Mouse (Mus musculus) CH12.LX (cell line): Measurements from ENCODE around the gene Foxo4. TPM values are rescaled to one million over a fixed set of nuclear protein-coding genes. Genes with fewer than 3 reads are reported as not detected.
A peak's percentile ranks its signal among the peaks of the same experiment; 100 is the strongest.

Source experiments
- DNase-seq: peaks from one replicate; pipeline ENCODE4 v3.0.0-alpha.2; 2013; ENCODE audit errors: extremely low read depth
- H3K27ac ChIP-seq: 2 replicates; pipeline ENCODE4 v1.5.1; 2012; ENCODE audit warnings: low read depth, mild to moderate bottlenecking, control low read depth, moderate library complexity; ENCODE audit not compliant: insufficient read depth
- H3K27me3 ChIP-seq: replicated peaks from 2 replicates; pipeline ENCODE3; 2012; ENCODE audit warnings: inconsistent platforms
- H3K36me3 ChIP-seq, 2 experiments: replicated peaks in 1 of 2; 2 replicates each; pipeline versions ENCODE3 to v1.6.1; 2012; ENCODE audit warnings: inconsistent platforms in 1 of 2, low read length in 1 of 2, mild to moderate bottlenecking in 1 of 2, mixed read lengths in 1 of 2, moderate library complexity in 1 of 2; ENCODE audit not compliant: control insufficient read depth in 1 of 2, insufficient read depth in 1 of 2
- H3K4me1 ChIP-seq, 2 experiments: 2 replicates each; pipeline ENCODE4 v1.6.1; 2012; ENCODE audit warnings: inconsistent platforms in 1 of 2, moderate library complexity in 1 of 2; ENCODE audit not compliant: insufficient read depth in 2 of 2, control insufficient read depth in 1 of 2
- H3K4me2 ChIP-seq: 2 replicates; pipeline ENCODE4 v1.6.1; 2012; ENCODE audit warnings: low read depth, mild to moderate bottlenecking, control low read depth; ENCODE audit not compliant: poor library complexity, insufficient read depth, severe bottlenecking
- H3K4me3 ChIP-seq, 3 experiments: fragments of 150-350 bp in 1 of 3; sonication (generic) in 1 of 3; replicated peaks in 1 of 3; 2 replicates each; pipeline versions ENCODE3 to v1.5.1; 2011 to 2012; ENCODE audit warnings: low read depth in 2 of 3, low read length in 2 of 3, mild to moderate bottlenecking in 2 of 3, moderate library complexity in 2 of 3, control low read depth in 1 of 3, improper control_type of control experiment in 1 of 3, inconsistent platforms in 1 of 3, mixed read lengths in 1 of 3; ENCODE audit not compliant: poor library complexity in 1 of 3
- H3K79me2 ChIP-seq: replicated peaks from 2 replicates; pipeline ENCODE4 v1.6.1; 2012; ENCODE audit warnings: mild to moderate bottlenecking, moderate library complexity; ENCODE audit not compliant: control insufficient read depth, poor library complexity, insufficient read depth, severe bottlenecking; ENCODE audit errors: extremely low read depth
- H3K9ac ChIP-seq: 2 replicates; pipeline ENCODE4 v1.6.1; 2012; ENCODE audit warnings: low read depth, mild to moderate bottlenecking, control low read depth, moderate library complexity; ENCODE audit not compliant: insufficient read depth
- H3K9me3 ChIP-seq: replicated peaks from 2 replicates; pipeline ENCODE3; 2012; ENCODE audit warnings: low read length, inconsistent platforms, mixed read lengths
- BHLHE40 ChIP-seq: IDR thresholded peaks from 2 replicates; pipeline ENCODE4 v1.6.1; 2011; ENCODE audit warnings: mild to moderate bottlenecking, low read depth, low read length, improper control_type of control experiment
- CHD1 ChIP-seq: IDR thresholded peaks from 2 replicates; pipeline ENCODE4 v1.6.1; 2012; ENCODE audit warnings: low read depth, low read length, improper control_type of control experiment, inconsistent platforms
- CHD2 ChIP-seq: IDR thresholded peaks from 2 replicates; pipeline ENCODE4 v1.6.1; 2011; ENCODE audit warnings: low read length, improper control_type of control experiment
- CTCF ChIP-seq, 2 experiments: IDR thresholded peaks in 1 of 2; conservative IDR thresholded peaks in 1 of 2; 2 replicates each; pipeline ENCODE4 v1.5.1; 2011 to 2012; ENCODE audit warnings: low read depth in 2 of 2, low read length in 2 of 2, improper control_type of control experiment in 1 of 2, inconsistent platforms in 1 of 2, mild to moderate bottlenecking in 1 of 2, moderate library complexity in 1 of 2
- ELF1 ChIP-seq: IDR thresholded peaks from 2 replicates; pipeline ENCODE4 v1.6.1; 2014; ENCODE audit warnings: low read depth, mild to moderate bottlenecking, inconsistent platforms, low read length, improper control_type of control experiment
- ETS1 ChIP-seq: conservative IDR thresholded peaks from 2 replicates; pipeline ENCODE4 v1.6.1; 2012; ENCODE audit warnings: low read depth, mild to moderate bottlenecking, inconsistent platforms, low read length, improper control_type of control experiment, moderate library complexity
- JUN ChIP-seq: IDR thresholded peaks from 2 replicates; pipeline ENCODE4 v1.6.1; 2011; ENCODE audit warnings: low read depth, mild to moderate bottlenecking, low read length, improper control_type of control experiment, moderate library complexity; ENCODE audit not compliant: insufficient read depth
- MAFK ChIP-seq: IDR thresholded peaks from 2 replicates; pipeline ENCODE4 v1.6.1; 2011; ENCODE audit warnings: low read length, improper control_type of control experiment; ENCODE audit not compliant: insufficient replicate concordance
- MAX ChIP-seq: IDR thresholded peaks from 2 replicates; pipeline ENCODE4 v1.6.1; 2011; ENCODE audit warnings: low read length, improper control_type of control experiment
- MAZ ChIP-seq: IDR thresholded peaks from 2 replicates; pipeline ENCODE4 v1.6.1; 2012; ENCODE audit warnings: low read depth, mild to moderate bottlenecking, inconsistent platforms, low read length, improper control_type of control experiment, moderate library complexity
- MEF2A ChIP-seq: IDR thresholded peaks from 2 replicates; pipeline ENCODE4 v1.6.1; 2014; ENCODE audit warnings: low read depth, mild to moderate bottlenecking, inconsistent platforms, low read length, improper control_type of control experiment, borderline replicate concordance
- NRF1 ChIP-seq: IDR thresholded peaks from 2 replicates; pipeline ENCODE4 v1.6.1; 2014; ENCODE audit warnings: low read depth, mild to moderate bottlenecking, inconsistent platforms, low read length, improper control_type of control experiment, moderate library complexity
- PAX5 ChIP-seq: IDR thresholded peaks from 2 replicates; pipeline ENCODE4 v1.6.1; 2012; ENCODE audit warnings: low read length, inconsistent platforms, mixed read lengths
- POLR2A ChIP-seq: IDR thresholded peaks from 2 replicates; pipeline ENCODE4 v1.6.1; 2011; ENCODE audit warnings: low read depth, mild to moderate bottlenecking, improper control_type of control experiment, low read length
- POLR2AphosphoS2 ChIP-seq: IDR thresholded peaks from 2 replicates; pipeline ENCODE4 v1.6.1; 2011; ENCODE audit warnings: low read depth, low read length, improper control_type of control experiment
- RAD21 ChIP-seq: IDR thresholded peaks from 2 replicates; pipeline ENCODE4 v1.6.1; 2011; ENCODE audit warnings: low read depth, mild to moderate bottlenecking, low read length, improper control_type of control experiment, moderate library complexity
- SIN3A ChIP-seq: IDR thresholded peaks from 2 replicates; pipeline ENCODE4 v1.6.1; 2012; ENCODE audit warnings: low read length, improper control_type of control experiment, inconsistent platforms
- SMC3 ChIP-seq: IDR thresholded peaks from 2 replicates; pipeline ENCODE4 v1.6.1; 2011; ENCODE audit warnings: low read depth, low read length, improper control_type of control experiment
- TBP ChIP-seq: conservative IDR thresholded peaks from 2 replicates; pipeline ENCODE4 v1.6.1; 2011; ENCODE audit warnings: low read depth, low read length, improper control_type of control experiment
- TCF12 ChIP-seq: IDR thresholded peaks from 2 replicates; pipeline ENCODE4 v1.6.1; 2014; ENCODE audit warnings: low read depth, mild to moderate bottlenecking, inconsistent platforms, low read length, improper control_type of control experiment
- UBTF ChIP-seq: IDR thresholded peaks from 2 replicates; pipeline ENCODE4 v1.6.1; 2012; ENCODE audit warnings: low read depth, mild to moderate bottlenecking, inconsistent platforms, low read length, improper control_type of control experiment, moderate library complexity
- USF1 ChIP-seq: IDR thresholded peaks from 2 replicates; pipeline ENCODE4 v1.6.1; 2014; ENCODE audit warnings: low read depth, mild to moderate bottlenecking, inconsistent platforms, low read length, improper control_type of control experiment
- USF2 ChIP-seq: conservative IDR thresholded peaks from 2 replicates; pipeline ENCODE4 v1.6.1; 2011; ENCODE audit warnings: low read depth, low read length, improper control_type of control experiment
- ZC3H11A ChIP-seq: IDR thresholded peaks from 2 replicates; pipeline ENCODE4 v1.6.1; 2012; ENCODE audit warnings: low read depth, mild to moderate bottlenecking, inconsistent platforms, low read length, improper control_type of control experiment
- ZNF384 ChIP-seq: IDR thresholded peaks from 2 replicates; pipeline ENCODE4 v1.6.1; 2012; ENCODE audit warnings: low read depth, low read length, improper control_type of control experiment, inconsistent platforms
- dilution Hi-C: fragments of 300-500 bp; cut with MboI; formaldehyde crosslinking; loops from 2 replicates; pipeline ENCODE4 v1.14.3; 2020; ENCODE audit warnings: low sequenced_read_pairs; ENCODE audit not compliant: extremely low pct_unique_long_range_greater_than_20kb, extremely low pct_ligation_motif_present
- in situ Hi-C: fragments of 300-500 bp; cut with MboI; formaldehyde crosslinking; loops from 3 replicates; pipeline ENCODE4 v1.14.3; 2019; ENCODE audit warnings: low sequenced_read_pairs, low pct_ligation_motif_present, low pct_unique_long_range_greater_than_20kb, mixed read lengths
- polyA plus RNA-seq: library from polyadenylated mRNA; unstranded; fragments of >175 nt; gene quantifications from 2 replicates; pipeline ENCODE4 v1.2.1, GENCODE M21; 2012; ENCODE audit warnings: low read depth; ENCODE audit not compliant: insufficient read length
- total RNA-seq, 2 experiments: library from RNA; depleted of rRNA; stranded (reverse); fragments of 300-350 nt in 1 of 2; fragments of >200 nt in 1 of 2; gene quantifications; 2 replicates each; pipeline ENCODE4 v1.2.3; 2012 to 2014

Gene Foxo4
- total and polyA plus RNA-seq, 3 experiments, result 8.2 to 10.5 (median 9.0) TPM

DNA sequence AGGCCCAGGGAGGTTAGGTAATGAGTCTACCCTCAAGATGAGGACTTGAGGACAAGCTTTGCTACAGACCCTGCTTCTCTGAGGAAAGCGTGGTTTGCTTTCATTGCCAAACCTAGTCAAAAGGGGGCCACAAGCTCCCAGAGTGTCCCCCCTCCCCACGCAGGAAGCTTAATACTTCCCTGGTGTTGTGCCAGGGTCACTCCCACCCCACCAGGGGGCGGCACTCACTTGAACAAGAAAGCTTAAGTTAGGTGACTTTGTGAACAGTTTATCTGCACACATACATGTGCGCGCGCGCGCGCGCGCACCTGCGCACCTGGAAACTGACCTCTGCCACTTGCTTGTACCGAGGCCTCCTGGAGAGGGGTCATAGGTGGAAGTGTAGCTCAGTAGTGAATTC is 2.3 kb downstream of the Foxo4 start (continued):
- TF ChIP-seq MAFK (no peak), MAZ (no peak), TCF12 (no peak), ZNF384 (no peak), RAD21 (peak; percentile 29), MAX (no peak), SMC3 (peak; percentile 25), CHD1 (no peak), POLR2AphosphoS2 (no peak), USF1 (no peak), NRF1 (no peak), BHLHE40 (0 out of 2 replicates have a peak, but pooled peaks have one; percentile 13), USF2 (no peak), ZC3H11A (no peak), TBP (no peak)

GRCm38 (mm10) chrX:101260441-101261325 is 6.4 kb downstream of the Foxo4 start:
- H3K79me2 ChIP-seq, result peaks cover 10% of the 10 kb centered on the region
- peak overlapping the region; percentile 79 for H3K27ac ChIP-seq
- H3K36me3 ChIP-seq, result peaks cover 51 to 75% of the 10 kb centered on the region in 2 experiments
- no peaks in the 10 kb centered on the region for H3K9me3 ChIP-seq
- in situ Hi-C loops (loop anchor here (5.0 kb wide), 1 partner anchor 67 kb away; no protein-coding TSS in a partner anchor), dilution Hi-C loops (no loop called here)
- no peak overlapping the region; the same call in 1 of the 2 replicates for H3K4me2 ChIP-seq
- no peak for TF ChIP-seq CTCF (conservative IDR thresholded peaks at IDR 0.05 in 1 of 2, IDR thresholded peaks at IDR 0.05 in 1 of 2; ENCODE audit: low read depth in 2 of 2, low read length in 2 of 2)
- peak; percentile 73 for TF ChIP-seq CHD2
- no peak overlapping the region for H3K4me3 ChIP-seq
- peak; percentile 42 for DNase-seq
- 0 out of 2 replicates have a peak overlapping the region, but pooled peaks have one; percentile 48 for H3K9ac ChIP-seq
- peaks cover 5 to 46% of the 10 kb centered on the region in 2 experiments; a peak in 3 of 4 replicates for H3K4me1 ChIP-seq
- no peaks in the 10 kb centered on the region for H3K27me3 ChIP-seq

DNA sequence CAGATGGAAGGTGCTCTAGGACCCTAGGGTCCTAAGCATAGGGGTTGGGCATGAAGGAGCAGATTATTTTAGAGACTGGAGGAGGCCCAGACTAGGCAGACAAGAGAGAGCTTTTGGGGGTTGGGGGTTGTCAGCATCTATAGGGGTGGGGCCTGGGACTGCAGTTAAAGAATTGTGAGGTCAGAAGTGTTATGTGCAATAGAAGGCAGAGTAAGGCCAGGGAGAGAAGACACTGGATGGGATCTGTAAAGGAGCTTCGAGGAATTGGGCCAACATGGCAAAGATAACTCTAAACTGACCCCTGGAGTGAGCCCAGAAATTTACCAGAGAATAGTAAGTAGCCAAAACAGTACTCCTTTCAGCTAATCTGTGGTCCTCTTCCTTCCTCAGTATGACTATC is 9.6 kb downstream of the Foxo4 start, which contains the start of gene Gm614:
Gene Gm614 (minus strand): TSS at position 101 of the 400 bp plus-strand sequence.
- H3K9me3 ChIP-seq, result no peaks in the 10 kb centered on the region
- H3K27ac ChIP-seq, result no peak within 1 kb of the TSS
- peaks cover 6 to 40% of the 10 kb centered on the region in 2 experiments; a peak in 3 of 4 replicates for H3K4me1 ChIP-seq
- H3K4me3 ChIP-seq, result no peak within 1 kb of the TSS
- no peak for DNase-seq
- H3K9ac ChIP-seq, result no peak within 1 kb of the TSS
- dilution Hi-C loops, result no loop called here
- H3K36me3 ChIP-seq, result peaks cover 46 to 64% of the 10 kb centered on the region in 2 experiments
- in situ Hi-C loops, result loop anchor here (5.0 kb wide), 1 partner anchor 63 kb away; no protein-coding TSS in a partner anchor
- H3K4me2 ChIP-seq, result no peak within 1 kb of the TSS
- TF ChIP-seq MAFK, result no peak
- TF ChIP-seq SIN3A, result no peak
- no peak for TF ChIP-seq UBTF
- no peak for TF ChIP-seq NRF1
- no peak for TF ChIP-seq POLR2A
- no peak for TF ChIP-seq ETS1
- no peak for TF ChIP-seq PAX5
- TF ChIP-seq ELF1, result no peak
- TF ChIP-seq MEF2A, result no peak
- TF ChIP-seq RAD21, result no peak
- TF ChIP-seq CHD1, result no peak
- TF ChIP-seq JUN, result no peak
- TF ChIP-seq CHD2, result no peak
- peaks cover 30% of the 10 kb centered on the region for H3K79me2 ChIP-seq
- H3K27me3 ChIP-seq, result no peaks in the 10 kb centered on the region
